Mouse (Mus musculus) granulocyte monocyte progenitor cell, adult 5-6 weeks (primary cell): ENCODE measurements around the gene Tbc1d10c. TPM values are rescaled to one million over a fixed set of nuclear protein-coding genes. Genes with fewer than 3 reads are reported as not detected.
A peak's percentile ranks its signal among the peaks of the same experiment; 100 is the strongest.

Source experiments
- ATAC-seq: replicated peaks from 2 replicates; pipeline ENCODE4 v1.8.0; 2016; ENCODE audit warnings: mild to moderate bottlenecking, moderate TSS enrichment, inconsistent platforms; ENCODE audit not compliant: poor library complexity, severe bottlenecking
- total RNA-seq, 2 experiments: library from RNA; stranded (forward) in 1 of 2; stranded (reverse) in 1 of 2; fragments of 200-712, 200-1000 nt in 1 of 2; fragments of >200 nt in 1 of 2; fragmentation: Nextera tagmentation in 1 of 2; gene quantifications; 2 replicates each; pipeline ENCODE4 v1.2.3; 2014 to 2017

Gene Tbc1d10c
- total RNA-seq, 2 experiments from 2014 or later = 11.3 to 41.1 TPM

- peak; percentile 16; the same call in 1 of the 2 replicates for ATAC-seq
Measured at GRCm38 (mm10) chr19:4216041-4216685, 25.1 kb upstream of the Tbc1d10c start.

- ATAC-seq = no peak
Measured at GRCm38 (mm10) chr19:4215451-4215840, 24.4 kb upstream of the Tbc1d10c start.

- 0 out of 2 replicates have a peak, but pooled peaks have one; percentile 9 for ATAC-seq
Measured at GRCm38 (mm10) chr19:4214771-4215450, 23.8 kb upstream of the Tbc1d10c start.

GRCm38 (mm10) chr19:4214071-4214770 is 23.1 kb upstream of the Tbc1d10c start, which contains the start of the genes Clcf1 and AC109138.7:
TSS of gene Clcf1 (plus strand) at chr19:4214238.
TSS of gene AC109138.7 (plus strand) at chr19:4214357.
- ATAC-seq = peak; percentile 21; the same call in 1 of the 2 replicates

- ATAC-seq = peak; percentile 65
Measured at GRCm38 (mm10) chr19:4213524-4213974, 22.5 kb upstream of the Tbc1d10c start.

GRCm38 (mm10) chr19:4211891-4212588 is 21.0 kb upstream of the Tbc1d10c start:
- no peak for ATAC-seq

- ATAC-seq = no peak
Measured at GRCm38 (mm10) chr19:4208563-4208962, 17.5 kb upstream of the Tbc1d10c start.

- ATAC-seq = peak; percentile 73
Measured at GRCm38 (mm10) chr19:4206971-4207370, 15.9 kb upstream of the Tbc1d10c start.

GRCm38 (mm10) chr19:4204889-4205288 is 13.8 kb upstream of the Tbc1d10c start:
- ATAC-seq = no peak

- peak; percentile 40 for ATAC-seq
Measured at GRCm38 (mm10) chr19:4203604-4204326, 12.7 kb upstream of the Tbc1d10c start.

- ATAC-seq = no peak
Measured at GRCm38 (mm10) chr19:4203148-4203547, 12.1 kb upstream of the Tbc1d10c start.

- no peak for ATAC-seq
Measured at GRCm38 (mm10) chr19:4202149-4202548, 11.1 kb upstream of the Tbc1d10c start.

GRCm38 (mm10) chr19:4201291-4201909 is 10.3 kb upstream of the Tbc1d10c start, which contains the start of gene Rad9a:
TSS of gene Rad9a (minus strand) at chr19:4201662.
- ATAC-seq = peak; percentile 79

- no peak for ATAC-seq
Measured at GRCm38 (mm10) chr19:4197180-4197579, 6.1 kb upstream of the Tbc1d10c start.

GRCm38 (mm10) chr19:4196548-4196947 is 5.5 kb upstream of the Tbc1d10c start:
- no peak for ATAC-seq

- no peak for ATAC-seq
Measured at GRCm38 (mm10) chr19:4196048-4196447, 5.0 kb upstream of the Tbc1d10c start.

- no peak for ATAC-seq
Measured at GRCm38 (mm10) chr19:4194776-4195650, 3.9 kb upstream of the Tbc1d10c start.

- no peak for ATAC-seq
Measured at GRCm38 (mm10) chr19:4194021-4194724, 3.1 kb upstream of the Tbc1d10c start.
